Mouse (Mus musculus) urinary bladder, postnatal 10 days (tissue): Measurements from ENCODE around the gene Pmpcb.

Experiments used
- DNase-seq: peaks from one replicate; pipeline ENCODE4 v3.0.0; 2022; ENCODE audit warnings: low spot score

Pmpcb gene

DNA sequence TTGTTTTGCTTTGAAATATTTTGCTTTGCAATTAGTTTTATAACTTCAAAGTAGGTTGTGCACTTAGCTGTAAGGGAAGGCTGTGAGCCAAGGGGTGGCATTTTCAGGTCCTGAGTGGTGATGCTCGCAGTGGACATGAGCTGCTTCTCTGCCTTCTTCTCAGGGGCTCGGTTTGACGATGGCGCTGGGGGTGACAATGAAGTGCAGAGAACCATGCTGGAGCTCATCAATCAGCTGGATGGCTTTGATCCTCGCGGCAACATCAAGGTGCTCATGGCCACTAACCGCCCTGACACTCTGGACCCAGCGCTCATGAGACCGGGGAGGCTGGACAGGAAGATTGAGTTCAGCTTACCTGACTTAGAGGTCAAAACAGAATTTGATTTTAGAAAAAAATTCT is 66.0 kb downstream of the Pmpcb start:
- no peak for DNase-seq

DNA sequence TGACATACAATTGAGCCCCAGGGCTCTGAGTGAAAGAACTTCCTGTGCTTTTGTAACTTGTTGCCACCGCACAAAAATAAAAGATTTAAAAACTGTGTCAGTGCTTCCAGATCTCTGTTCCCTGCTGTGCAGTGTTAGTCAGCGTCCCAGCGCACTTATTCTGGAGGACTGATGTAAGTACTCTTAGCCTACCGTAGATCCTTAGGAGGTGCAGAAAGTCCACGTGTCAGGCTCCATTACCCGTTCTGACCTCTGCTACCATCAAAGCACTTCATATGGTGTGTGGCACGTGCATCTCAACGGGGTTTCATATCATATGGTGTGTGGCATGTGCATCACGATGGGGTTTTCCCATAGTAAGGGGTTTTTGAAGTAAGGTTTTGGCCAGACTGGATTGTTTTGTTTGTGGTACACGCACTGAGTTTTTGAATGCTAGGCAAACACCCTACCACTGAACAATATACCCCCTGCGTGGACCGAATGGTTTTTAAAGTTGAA is 66.8 kb downstream of the Pmpcb start:
- DNase-seq, result no peak

DNA sequence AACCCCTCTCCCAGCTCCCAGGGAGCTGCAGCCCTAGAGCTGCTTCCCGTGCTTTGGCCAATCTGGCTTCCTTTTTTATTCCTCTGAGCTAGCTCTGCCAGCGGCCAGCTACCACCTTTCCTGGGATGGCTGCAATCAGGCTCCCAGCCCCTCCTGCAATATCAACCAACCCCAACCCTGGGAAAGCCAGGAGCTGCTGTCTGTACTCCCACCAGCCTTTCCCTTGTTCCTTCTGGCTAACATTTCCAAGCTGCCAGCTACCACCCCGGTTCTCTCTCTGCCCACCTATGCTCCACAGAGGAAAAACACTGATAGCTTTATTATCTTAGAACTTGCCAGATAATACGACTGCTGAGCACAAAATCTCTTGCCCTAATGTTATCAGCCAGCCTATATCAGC is 67.9 kb downstream of the Pmpcb start:
- no peak for DNase-seq
